Mouse (Mus musculus): Measurements from ENCODE around the gene Nup85. TPM values are rescaled to one million over a fixed set of nuclear protein-coding genes. Genes with fewer than 3 reads are reported as not detected.

Nup85 gene
- polyA plus RNA-seq, 1 experiment from 2014 or later, result 158 TPM

Other genes with a start within 250 kb of the Nup85 start
- 0.07 and 0.14 TPM in 2 replicates for gene Ush1g, start 242.4 kb upstream of the Nup85 start, polyA plus RNA-seq (2015; fragmentation: Nextera tagmentation; extraction: Ambion mirVana)
- gene Otop3, start 229.7 kb upstream of the Nup85 start, polyA plus RNA-seq (2015; fragmentation: Nextera tagmentation; extraction: Ambion mirVana), result not detected in 2 replicates
- 1.1 and 1.2 TPM in 2 replicates for gene Hid1, start 196.7 kb upstream of the Nup85 start, polyA plus RNA-seq (2015; fragmentation: Nextera tagmentation; extraction: Ambion mirVana)
- 1.5 and 1.7 TPM in 2 replicates for gene Cdr2l, start 182.5 kb upstream of the Nup85 start, polyA plus RNA-seq (2015; fragmentation: Nextera tagmentation; extraction: Ambion mirVana)
- 103 and 104 TPM in 2 replicates for gene Mrpl58, start 160.7 kb upstream of the Nup85 start, polyA plus RNA-seq (2015; fragmentation: Nextera tagmentation; extraction: Ambion mirVana)
- 633 and 650 TPM in 2 replicates for gene Atp5h, start 144.5 kb upstream of the Nup85 start, polyA plus RNA-seq (2015; fragmentation: Nextera tagmentation; extraction: Ambion mirVana)
- 2.5 and 4.1 TPM in 2 replicates for gene Kctd2, start 144.3 kb upstream of the Nup85 start, polyA plus RNA-seq (2015; fragmentation: Nextera tagmentation; extraction: Ambion mirVana)
- 0.16 and 0.27 TPM in 2 replicates for gene Trim80, start 123.9 kb upstream of the Nup85 start, polyA plus RNA-seq (2015; fragmentation: Nextera tagmentation; extraction: Ambion mirVana)
- 0.06 TPM in 1 of 2 replicates, not detected in the other for gene Slc16a5, start 102.0 kb upstream of the Nup85 start, polyA plus RNA-seq (2015; fragmentation: Nextera tagmentation; extraction: Ambion mirVana)
- gene Armc7, start 88.8 kb upstream of the Nup85 start, polyA plus RNA-seq (2015; fragmentation: Nextera tagmentation; extraction: Ambion mirVana), result 3.2 and 3.7 TPM in 2 replicates
- 60.8 and 64.6 TPM in 2 replicates for gene Nt5c, start 72.6 kb upstream of the Nup85 start, polyA plus RNA-seq (2015; fragmentation: Nextera tagmentation; extraction: Ambion mirVana)
- 292 and 314 TPM in 2 replicates for gene Jpt1, start 50.0 kb upstream of the Nup85 start, polyA plus RNA-seq (2015; fragmentation: Nextera tagmentation; extraction: Ambion mirVana)
- 532 and 597 TPM in 2 replicates for gene Sumo2, start 28.2 kb upstream of the Nup85 start, polyA plus RNA-seq (2015; fragmentation: Nextera tagmentation; extraction: Ambion mirVana)
- 71.5 and 77.4 TPM in 2 replicates for gene Mrps7, start 39.5 kb downstream of the Nup85 start, polyA plus RNA-seq (2015; fragmentation: Nextera tagmentation; extraction: Ambion mirVana)
- 8.5 and 10.5 TPM in 2 replicates for gene Gga3, start 39.6 kb downstream of the Nup85 start, polyA plus RNA-seq (2015; fragmentation: Nextera tagmentation; extraction: Ambion mirVana)
- gene Mif4gd, start 48.5 kb downstream of the Nup85 start, polyA plus RNA-seq (2015; fragmentation: Nextera tagmentation; extraction: Ambion mirVana), result 26.8 and 30.3 TPM in 2 replicates
- 12.2 and 15.8 TPM in 2 replicates for gene Slc25a19, start 63.9 kb downstream of the Nup85 start, polyA plus RNA-seq (2015; fragmentation: Nextera tagmentation; extraction: Ambion mirVana)
- 56.7 and 63.5 TPM in 2 replicates for gene Grb2, start 144.2 kb downstream of the Nup85 start, polyA plus RNA-seq (2015; fragmentation: Nextera tagmentation; extraction: Ambion mirVana)
- 8.2 and 10.9 TPM in 2 replicates for gene Tmem94, start 201.0 kb downstream of the Nup85 start, polyA plus RNA-seq (2015; fragmentation: Nextera tagmentation; extraction: Ambion mirVana)
- gene Caskin2, start 249.2 kb downstream of the Nup85 start, polyA plus RNA-seq (2015; fragmentation: Nextera tagmentation; extraction: Ambion mirVana), result 5.7 and 6.0 TPM in 2 replicates

Data from liver, embryonic 13.5 days (tissue).